Mouse (Mus musculus): Measurements from ENCODE around the gene Ccdc30. TPM values are rescaled to one million over a fixed set of nuclear protein-coding genes. Genes with fewer than 3 reads are reported as not detected.

Ccdc30 gene
- polyA plus RNA-seq, 1 experiment from 2014 or later, result 7.4 TPM

DNA sequence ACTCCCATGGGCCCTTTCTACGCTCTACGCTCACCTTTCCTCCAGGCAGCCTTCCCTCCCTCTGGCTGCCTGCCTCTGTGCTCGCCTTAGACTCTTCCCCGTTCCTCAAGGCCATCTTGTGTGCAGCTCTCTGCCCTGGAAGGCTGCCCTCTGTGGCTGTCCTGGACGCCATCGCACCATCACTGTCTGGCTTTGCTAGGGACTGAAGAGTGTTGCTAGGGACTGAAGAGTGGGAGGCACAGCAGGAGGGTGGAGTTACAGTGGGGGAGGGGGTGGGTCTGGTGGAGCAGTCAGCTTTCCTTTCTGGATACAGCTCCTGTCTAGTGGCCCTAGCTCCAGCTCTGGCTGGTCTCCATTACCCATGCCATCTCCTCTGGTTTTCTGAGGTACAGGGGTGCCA lies 27.2 kb upstream of the Ccdc30 start:
- H3K27me3 ChIP-seq, result no peaks in the 10 kb centered on the region
- H3K36me3 ChIP-seq, result no peaks in the 10 kb centered on the region
- no peak overlapping the region for H3K4me2 ChIP-seq
- no peak overlapping the region for H3K4me3 ChIP-seq (replicated peaks)
- peaks cover 6% of the 10 kb centered on the region; the same call in 1 of the 2 replicates for H3K9me3 ChIP-seq
- no peak for ATAC-seq (ENCODE audit: insufficient number of reproducible peaks, insufficient read depth, low FRiP score, low TSS enrichment, low read depth)
- H3K4me1 ChIP-seq (replicated peaks), result peaks cover 5% of the 10 kb centered on the region; the same call in 1 of the 2 replicates
- no peak overlapping the region for H3K27ac ChIP-seq
- WGBS, result 42% methylated on average over 6 of the region's 6 CpGs
- H3K9ac ChIP-seq (replicated peaks), result no peak overlapping the region

DNA sequence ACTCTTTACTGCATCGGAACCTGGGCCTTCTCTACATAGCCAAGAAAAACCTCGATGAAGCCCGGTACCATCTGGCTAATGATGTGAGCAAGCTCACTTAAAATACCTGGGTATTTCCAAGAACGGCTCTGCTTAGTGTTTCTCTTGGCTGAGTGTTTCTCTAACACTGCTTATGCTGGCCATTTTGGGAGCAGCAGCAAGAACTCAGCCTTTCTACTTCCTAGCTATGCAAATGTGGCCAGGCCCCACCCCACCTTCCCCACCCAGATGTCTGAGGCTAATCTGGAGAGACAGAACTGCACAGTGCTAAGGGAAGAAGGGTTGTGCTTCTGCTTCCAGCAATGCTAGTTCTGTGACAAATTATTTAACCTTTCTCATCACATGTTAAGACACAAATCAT lies 26.5 kb upstream of the Ccdc30 start:
- Histone ChIP-seq H3K4me3 (replicated peaks) (no peak overlapping the region), H3K27ac (no peak overlapping the region), H3K4me1 (replicated peaks) (peaks cover 5% of the 10 kb centered on the region; the same call in 1 of the 2 replicates), H3K27me3 (no peaks in the 10 kb centered on the region), H3K36me3 (no peaks in the 10 kb centered on the region), H3K9me3 (peaks cover 6% of the 10 kb centered on the region; the same call in 1 of the 2 replicates), H3K9ac (replicated peaks) (no peak overlapping the region), H3K4me2 (no peak overlapping the region)
- WGBS, result 94% methylated on average over 4 of the region's 4 CpGs
- no peak for ATAC-seq (ENCODE audit: insufficient number of reproducible peaks, insufficient read depth, low FRiP score, low TSS enrichment, low read depth)

DNA sequence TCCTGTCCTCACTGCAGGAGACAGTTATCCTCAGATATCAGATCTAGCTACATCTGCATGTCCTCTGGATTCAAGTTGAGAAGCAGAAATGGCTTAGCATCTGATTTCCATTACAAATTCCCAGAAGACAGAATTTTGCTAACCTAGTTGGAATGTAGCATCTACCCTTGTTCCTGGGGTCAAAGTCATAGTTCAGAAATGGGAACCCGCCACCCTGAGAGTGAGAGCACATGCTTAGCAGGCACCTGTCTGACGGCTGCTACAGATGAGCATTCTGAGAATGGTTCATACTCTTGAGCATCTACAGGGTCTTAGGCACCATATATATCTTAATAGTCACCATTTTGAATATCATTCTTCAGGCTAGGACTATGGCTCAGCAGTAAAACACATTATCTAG lies 22.6 kb upstream of the Ccdc30 start:
- peaks cover 5% of the 10 kb centered on the region; the same call in 1 of the 2 replicates for H3K4me1 ChIP-seq (replicated peaks)
- no peak overlapping the region for H3K27ac ChIP-seq
- H3K36me3 ChIP-seq, result no peaks in the 10 kb centered on the region
- H3K9me3 ChIP-seq, result peaks cover 14% of the 10 kb centered on the region; the same call in 1 of the 2 replicates
- ATAC-seq (ENCODE audit: insufficient number of reproducible peaks, insufficient read depth, low FRiP score, low TSS enrichment, low read depth), result no peak
- no peaks in the 10 kb centered on the region for H3K27me3 ChIP-seq
- no peak overlapping the region for H3K9ac ChIP-seq (replicated peaks)
- no peak overlapping the region for H3K4me3 ChIP-seq (replicated peaks)
- WGBS, result 92% methylated on average over 2 of the region's 2 CpGs
- no peak overlapping the region for H3K4me2 ChIP-seq

DNA sequence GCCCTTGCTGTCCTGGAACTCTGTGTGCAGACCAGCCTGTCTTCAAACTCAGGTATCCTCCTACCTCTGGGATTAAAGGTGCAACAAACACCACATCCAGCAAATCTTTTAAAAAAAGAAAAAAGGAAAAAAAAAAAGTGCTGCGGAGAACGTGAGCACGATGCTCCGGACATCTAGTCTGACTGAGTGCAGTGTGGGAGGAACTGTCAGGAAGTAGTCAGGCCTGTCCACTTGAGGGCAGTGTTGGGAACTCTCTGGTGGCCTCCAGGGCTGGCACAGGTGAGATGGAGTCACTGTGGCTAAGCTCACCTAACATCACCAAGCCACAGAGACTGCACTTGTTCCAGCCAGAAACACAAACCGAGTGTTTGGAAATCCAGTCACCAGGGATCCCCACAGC lies 15.4 kb upstream of the Ccdc30 start:
- no peak; the same call in 1 of the 2 replicates for ATAC-seq (ENCODE audit: insufficient number of reproducible peaks, insufficient read depth, low FRiP score, low TSS enrichment, low read depth)
- H3K9ac ChIP-seq (replicated peaks), result no peak overlapping the region
- H3K4me2 ChIP-seq, result no peak overlapping the region
- H3K27ac ChIP-seq, result no peak overlapping the region
- H3K4me1 ChIP-seq (replicated peaks), result no peaks in the 10 kb centered on the region
- whole genome bisulfite sequencing, result 30% methylated on average over 5 of the region's 5 CpGs
- no peaks in the 10 kb centered on the region for H3K27me3 ChIP-seq
- H3K4me3 ChIP-seq (replicated peaks), result no peak overlapping the region
- no peaks in the 10 kb centered on the region for H3K36me3 ChIP-seq
- H3K9me3 ChIP-seq, result peaks cover 3% of the 10 kb centered on the region; the same call in 1 of the 2 replicates

DNA sequence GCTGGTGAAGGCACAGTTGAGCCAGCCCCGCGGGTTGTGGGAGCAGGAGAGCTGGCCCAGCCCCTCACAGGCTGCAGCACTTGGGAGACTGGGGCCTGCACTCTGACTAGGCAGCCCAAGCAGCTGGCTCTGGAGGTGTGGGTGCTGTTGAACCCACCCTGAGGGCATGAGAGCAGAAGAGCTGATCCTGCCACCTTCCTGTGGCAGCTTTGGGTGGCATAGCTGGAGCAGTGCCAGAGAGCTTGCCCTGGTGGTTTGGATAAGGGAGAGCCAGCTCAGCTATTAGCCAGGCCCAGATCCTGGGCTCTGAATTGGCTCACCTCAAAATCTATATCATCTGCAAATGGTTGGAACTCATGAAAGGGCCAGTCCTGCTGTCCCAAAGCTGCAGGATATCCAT lies 12.4 kb upstream of the Ccdc30 start:
- H3K27me3 ChIP-seq, result no peaks in the 10 kb centered on the region
- no peak overlapping the region for H3K4me3 ChIP-seq (replicated peaks)
- H3K36me3 ChIP-seq, result no peaks in the 10 kb centered on the region
- H3K27ac ChIP-seq, result no peak overlapping the region
- no peaks in the 10 kb centered on the region for H3K9me3 ChIP-seq
- WGBS, result 51% methylated on average over 2 of the region's 2 CpGs
- H3K4me1 ChIP-seq (replicated peaks), result peaks cover 9% of the 10 kb centered on the region; the same call in 1 of the 2 replicates
- no peak for ATAC-seq (ENCODE audit: insufficient number of reproducible peaks, insufficient read depth, low FRiP score, low TSS enrichment, low read depth)
- H3K9ac ChIP-seq (replicated peaks), result no peak overlapping the region
- H3K4me2 ChIP-seq, result no peak overlapping the region

DNA sequence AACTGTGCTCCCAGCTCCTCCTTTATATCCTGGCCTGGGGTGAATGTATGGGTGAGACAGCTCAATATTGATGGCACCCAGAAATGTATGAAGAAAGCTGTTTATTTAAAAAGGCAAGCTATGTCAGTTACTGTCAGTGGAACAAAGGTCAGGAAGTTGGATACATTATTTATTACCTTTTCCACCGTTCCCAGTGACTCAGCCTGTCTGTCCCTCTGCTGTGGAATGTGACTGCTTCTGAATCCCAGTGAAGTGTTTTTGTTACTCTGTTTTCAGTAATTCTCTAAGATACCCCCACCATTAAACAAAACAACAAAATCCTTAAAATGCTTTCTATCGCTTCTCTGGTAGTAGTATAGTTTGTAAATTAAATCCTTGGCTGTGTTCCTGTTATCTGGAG lies 10.3 kb upstream of the Ccdc30 start:
- Histone ChIP-seq H3K27me3 (no peaks in the 10 kb centered on the region), H3K27ac (no peak overlapping the region), H3K4me1 (replicated peaks) (peaks cover 20% of the 10 kb centered on the region), H3K9me3 (no peaks in the 10 kb centered on the region), H3K36me3 (no peaks in the 10 kb centered on the region), H3K4me2 (no peak overlapping the region), H3K9ac (replicated peaks) (no peak overlapping the region), H3K4me3 (replicated peaks) (no peak overlapping the region)
- no peak for ATAC-seq (ENCODE audit: insufficient number of reproducible peaks, insufficient read depth, low FRiP score, low TSS enrichment, low read depth)
- WGBS, result 55% methylated on average over 2 of the region's 2 CpGs

DNA sequence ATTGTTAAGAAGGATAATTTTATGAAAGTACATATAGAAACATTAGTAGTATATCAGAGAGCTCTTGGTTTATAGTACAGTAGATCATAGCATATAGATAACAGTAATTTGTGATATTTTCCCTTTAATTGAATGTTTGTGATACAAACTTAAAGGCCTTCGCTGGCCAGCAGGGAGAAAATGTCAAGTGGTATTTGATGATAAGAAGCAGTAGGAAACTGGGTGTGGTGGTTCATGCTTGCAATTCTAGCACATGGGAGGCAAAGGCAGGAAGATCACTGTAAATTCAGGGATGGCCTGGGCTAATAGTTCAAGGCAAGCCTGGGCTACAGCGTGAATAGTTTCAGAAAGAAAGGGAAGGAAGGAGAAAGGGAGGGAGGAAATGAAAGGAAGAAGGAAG lies 9.8 kb upstream of the Ccdc30 start:
- Histone ChIP-seq H3K9ac (replicated peaks) (no peak overlapping the region), H3K9me3 (no peaks in the 10 kb centered on the region), H3K27ac (no peak overlapping the region), H3K27me3 (no peaks in the 10 kb centered on the region), H3K4me2 (no peak overlapping the region), H3K4me3 (replicated peaks) (no peak overlapping the region), H3K4me1 (replicated peaks) (peaks cover 20% of the 10 kb centered on the region), H3K36me3 (no peaks in the 10 kb centered on the region)
- ATAC-seq (ENCODE audit: insufficient number of reproducible peaks, insufficient read depth, low FRiP score, low TSS enrichment, low read depth), result no peak
- 88% methylated on average over 2 of the region's 2 CpGs for WGBS

DNA sequence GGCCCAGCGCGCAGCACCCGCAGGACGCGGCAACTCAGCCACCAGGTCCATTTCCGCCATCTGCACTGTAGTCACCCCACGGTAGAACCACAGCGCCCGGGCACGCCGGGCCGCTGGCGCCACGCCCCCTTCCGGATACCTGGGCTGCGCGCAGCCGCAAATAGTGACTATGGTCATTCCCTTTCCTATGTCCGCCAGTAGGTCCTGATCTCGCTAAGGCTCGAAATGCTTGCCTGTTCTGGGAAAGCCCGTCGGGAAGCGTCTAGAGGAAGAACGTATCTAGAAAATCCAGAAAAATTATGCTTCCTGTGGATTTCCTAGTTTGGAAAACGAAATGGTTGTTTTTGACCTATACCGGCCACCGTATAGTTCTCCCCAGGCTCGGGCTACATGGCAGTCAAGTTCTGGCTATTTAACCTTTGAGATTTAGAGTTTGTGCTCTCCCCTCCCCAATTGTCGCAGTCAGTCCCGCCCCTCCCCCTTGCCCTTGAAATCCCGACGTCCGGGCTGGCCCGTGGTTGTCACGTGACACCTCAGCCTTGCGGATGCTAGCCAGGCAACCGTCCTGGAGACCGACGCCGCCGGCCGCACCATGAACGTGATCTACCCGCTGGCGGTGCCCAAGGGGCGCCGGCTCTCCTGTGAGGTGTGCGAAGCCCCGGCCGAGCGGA lies 7.1 kb upstream of the Ccdc30 start, which contains the start of the genes Ppcs and Zmynd12:
TSS of gene Ppcs (minus strand) at position 127 of the 671 bp plus-strand sequence.
TSS of gene Zmynd12 (plus strand) at position 521 of the 671 bp plus-strand sequence.
- peak within 1 kb of the TSS; percentile 82 for H3K4me2 ChIP-seq
- H3K27me3 ChIP-seq, result no peaks in the 10 kb centered on the region
- peak within 1 kb of the TSS; percentile 83 for H3K9ac ChIP-seq (replicated peaks)
- ATAC-seq (ENCODE audit: insufficient number of reproducible peaks, insufficient read depth, low FRiP score, low TSS enrichment, low read depth), result peak; percentile 92
- H3K9me3 ChIP-seq, result no peaks in the 10 kb centered on the region
- H3K27ac ChIP-seq, result peak within 1 kb of the TSS; percentile 89
- H3K36me3 ChIP-seq, result peaks cover 14% of the 10 kb centered on the region
- WGBS, result under 1% methylated on average over 52 of the region's 52 CpGs
- peaks cover 20% of the 10 kb centered on the region for H3K4me1 ChIP-seq (replicated peaks)
- H3K4me3 ChIP-seq (replicated peaks), result peak within 1 kb of the TSS; percentile 72

DNA sequence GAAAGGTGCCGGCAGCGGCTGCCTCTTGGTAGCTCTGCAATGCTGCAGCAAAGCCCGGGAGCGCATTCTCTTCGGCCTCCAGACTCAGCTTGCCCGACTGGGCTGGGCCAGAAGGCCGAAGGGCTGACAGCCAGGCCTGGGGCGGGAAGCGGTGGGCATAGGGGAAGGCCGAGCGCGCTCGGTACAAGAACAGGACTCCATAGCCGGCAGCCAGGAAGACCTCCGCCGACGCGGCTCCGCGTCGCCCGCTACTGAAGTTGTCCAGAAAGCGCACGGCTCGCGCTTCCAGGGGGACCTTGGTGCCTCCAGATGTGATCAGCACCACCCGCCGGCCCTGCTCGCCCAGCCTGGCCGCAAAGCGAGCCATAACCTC lies 6.6 kb upstream of the Ccdc30 start:
- ATAC-seq (ENCODE audit: insufficient number of reproducible peaks, insufficient read depth, low FRiP score, low TSS enrichment, low read depth), result peak; percentile 71
- Histone ChIP-seq H3K27ac (peak overlapping the region; percentile 89), H3K27me3 (no peaks in the 10 kb centered on the region), H3K9ac (replicated peaks) (peak overlapping the region; percentile 83), H3K9me3 (no peaks in the 10 kb centered on the region), H3K36me3 (peaks cover 14% of the 10 kb centered on the region), H3K4me1 (replicated peaks) (peaks cover 20% of the 10 kb centered on the region), H3K4me3 (replicated peaks) (peak overlapping the region; percentile 72), H3K4me2 (peak overlapping the region; percentile 82)
- WGBS, result under 1% methylated on average over 31 of the region's 31 CpGs

DNA sequence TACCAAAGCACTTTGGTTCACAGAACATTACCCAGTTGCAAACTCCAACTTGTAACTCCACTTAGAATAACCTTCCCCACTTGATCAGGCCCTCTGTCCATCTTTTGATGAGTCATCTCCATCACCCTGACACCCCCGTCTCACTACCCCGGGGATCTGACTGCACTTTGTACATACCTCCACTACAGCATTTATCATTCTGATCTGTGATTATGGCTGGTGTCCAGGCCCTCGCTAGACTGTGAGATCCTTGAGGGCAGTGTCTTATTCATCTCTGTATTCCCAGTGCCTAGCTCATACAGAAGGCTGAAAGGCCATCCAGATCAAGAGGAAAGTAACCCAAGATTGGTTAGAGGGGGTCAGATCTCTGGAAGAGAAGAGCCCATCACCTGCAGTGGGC lies 5.9 kb upstream of the Ccdc30 start:
- H3K9me3 ChIP-seq, result no peaks in the 10 kb centered on the region
- H3K9ac ChIP-seq (replicated peaks), result peak overlapping the region; percentile 83
- no peaks in the 10 kb centered on the region for H3K27me3 ChIP-seq
- no peak for ATAC-seq (ENCODE audit: insufficient number of reproducible peaks, insufficient read depth, low FRiP score, low TSS enrichment, low read depth)
- peaks cover 14% of the 10 kb centered on the region for H3K36me3 ChIP-seq
- H3K4me1 ChIP-seq (replicated peaks), result peaks cover 20% of the 10 kb centered on the region
- H3K4me3 ChIP-seq (replicated peaks), result peak overlapping the region; percentile 72
- 61% methylated on average over 3 of the region's 3 CpGs for WGBS
- H3K4me2 ChIP-seq, result peak overlapping the region; percentile 82
- no peak overlapping the region for H3K27ac ChIP-seq

DNA sequence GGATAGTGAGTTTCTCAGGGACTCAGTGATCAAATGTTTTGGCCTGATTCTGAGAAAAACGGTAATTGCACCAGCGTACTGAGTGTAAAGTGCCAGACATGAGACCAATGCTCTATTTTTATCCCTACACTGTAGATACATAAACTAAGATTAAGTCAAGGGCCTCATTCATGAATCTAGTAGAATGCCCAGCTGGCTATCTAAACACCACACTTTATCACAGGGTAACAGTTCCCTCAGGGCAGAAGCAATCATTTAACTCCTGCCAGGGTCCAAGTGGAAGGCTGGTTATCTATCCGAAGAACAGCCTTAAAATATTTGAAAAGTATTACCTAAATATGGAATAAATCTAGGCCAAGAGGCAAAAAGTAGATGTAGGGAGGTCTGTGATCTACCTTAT lies 2.6 kb upstream of the Ccdc30 start:
- H3K9ac ChIP-seq (replicated peaks), result no peak overlapping the region
- WGBS, result 94% methylated on average over 3 of the region's 3 CpGs
- no peak overlapping the region for H3K4me2 ChIP-seq
- no peak for ATAC-seq (ENCODE audit: insufficient number of reproducible peaks, insufficient read depth, low FRiP score, low TSS enrichment, low read depth)
- H3K27ac ChIP-seq, result no peak overlapping the region
- peaks cover 14% of the 10 kb centered on the region for H3K36me3 ChIP-seq
- no peak overlapping the region for H3K4me3 ChIP-seq (replicated peaks)
- H3K27me3 ChIP-seq, result no peaks in the 10 kb centered on the region
- H3K9me3 ChIP-seq, result no peaks in the 10 kb centered on the region
- H3K4me1 ChIP-seq (replicated peaks), result peaks cover 16% of the 10 kb centered on the region

DNA sequence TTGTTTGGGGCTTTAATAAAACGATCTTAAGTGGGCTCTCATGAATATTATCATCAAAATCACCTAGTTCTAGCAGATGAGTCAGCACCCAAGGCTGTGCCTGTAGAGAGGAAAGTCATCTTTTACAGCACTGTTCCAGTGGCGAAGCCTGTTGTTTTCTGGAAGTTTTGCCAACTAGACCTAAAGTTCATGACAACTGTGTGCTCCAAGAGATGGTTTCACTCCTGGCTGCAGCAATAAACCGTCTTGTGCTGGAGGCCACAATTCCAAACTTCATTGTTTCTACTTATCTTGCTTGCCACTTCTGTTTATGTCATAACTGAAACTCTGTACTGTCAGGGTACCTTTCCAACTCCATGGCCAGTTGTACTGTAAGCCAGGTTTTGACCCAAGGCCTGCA lies 1.9 kb upstream of the Ccdc30 start:
- Histone ChIP-seq H3K27ac (no peak overlapping the region), H3K9me3 (no peaks in the 10 kb centered on the region), H3K36me3 (peaks cover 14% of the 10 kb centered on the region), H3K27me3 (no peaks in the 10 kb centered on the region), H3K4me1 (replicated peaks) (peaks cover 15% of the 10 kb centered on the region), H3K9ac (replicated peaks) (no peak overlapping the region), H3K4me3 (replicated peaks) (no peak overlapping the region), H3K4me2 (no peak overlapping the region)
- 79% methylated on average over 3 of the region's 3 CpGs for WGBS
- ATAC-seq (ENCODE audit: insufficient number of reproducible peaks, insufficient read depth, low FRiP score, low TSS enrichment, low read depth), result no peak
